Mouse (Mus musculus) stomach, postnatal 0 days (tissue): ENCODE results near the gene Nagk.

Experiments used
- CTCF ChIP-seq: IDR thresholded peaks from 2 replicates; pipeline ENCODE4 v1.5.1; 2016; ENCODE audit warnings: antibody characterized with exemption, low read depth, mild to moderate bottlenecking, moderate library complexity
- EP300 ChIP-seq: optimal IDR thresholded peaks from 2 replicates; pipeline ENCODE3; 2016; ENCODE audit warnings: antibody characterized with exemption

GRCm38 (mm10) chr6:83830941-83831605 is 36.3 kb downstream of the Nagk start:
- TF ChIP-seq EP300 (no peak), CTCF (no peak)
